Mouse (Mus musculus): ENCODE data around the gene Med13l.

Gene Med13l

GRCm38 (mm10) chr5:118594470-118595236, 34.2 kb downstream of the Med13l start:
- DNase-seq (ENCODE audit: low spot score in 2 of 2), result peak in 1 of 2 experiments; percentile 57

GRCm38 (mm10) chr5:118595901-118596300, 35.4 kb downstream of the Med13l start:
- no peak for DNase-seq (ENCODE audit: low spot score in 2 of 2)

- DNase-seq (ENCODE audit: low spot score in 2 of 2), result no peak
Observed at GRCm38 (mm10) chr5:118596452-118597092, 36.1 kb downstream of the Med13l start.

GRCm38 (mm10) chr5:118598601-118599000, 38.1 kb downstream of the Med13l start:
- no peak for DNase-seq (ENCODE audit: low spot score in 2 of 2)

GRCm38 (mm10) chr5:118601452-118601851, 41.0 kb downstream of the Med13l start:
- no peak for DNase-seq (ENCODE audit: low spot score in 2 of 2)

- DNase-seq (ENCODE audit: low spot score in 2 of 2), result no peak
Observed at GRCm38 (mm10) chr5:118602706-118603105, 42.2 kb downstream of the Med13l start.

- no peak for DNase-seq (ENCODE audit: low spot score in 2 of 2)
Observed at GRCm38 (mm10) chr5:118605424-118606067, 45.1 kb downstream of the Med13l start.

- DNase-seq (ENCODE audit: low spot score in 2 of 2), result peak in 1 of 2 experiments; percentile 36
Observed at GRCm38 (mm10) chr5:118606636-118607035, 46.2 kb downstream of the Med13l start.

GRCm38 (mm10) chr5:118607900-118608299, 47.4 kb downstream of the Med13l start:
- no peak for DNase-seq (ENCODE audit: low spot score in 2 of 2)

GRCm38 (mm10) chr5:118610468-118610867, 50.0 kb downstream of the Med13l start:
- DNase-seq (ENCODE audit: low spot score in 2 of 2), result no peak

GRCm38 (mm10) chr5:118612956-118613631, 52.6 kb downstream of the Med13l start:
- DNase-seq (ENCODE audit: low spot score in 2 of 2), result no peak

- DNase-seq (ENCODE audit: low spot score in 2 of 2), result no peak
Observed at GRCm38 (mm10) chr5:118613704-118614103, 53.2 kb downstream of the Med13l start.

- DNase-seq (ENCODE audit: low spot score in 2 of 2), result peak in 1 of 2 experiments; percentile 26
Observed at GRCm38 (mm10) chr5:118614116-118614515, 53.6 kb downstream of the Med13l start.

- DNase-seq (ENCODE audit: low spot score in 2 of 2), result no peak
Observed at GRCm38 (mm10) chr5:118614571-118614981, 54.1 kb downstream of the Med13l start.

GRCm38 (mm10) chr5:118618963-118619610, 58.6 kb downstream of the Med13l start:
- no peak for DNase-seq (ENCODE audit: low spot score in 2 of 2)

- no peak for DNase-seq (ENCODE audit: low spot score in 2 of 2)
Observed at GRCm38 (mm10) chr5:118619801-118620200, 59.3 kb downstream of the Med13l start.

- DNase-seq (ENCODE audit: low spot score in 2 of 2), result no peak
Observed at GRCm38 (mm10) chr5:118620330-118620910, 59.9 kb downstream of the Med13l start.

- no peak for DNase-seq (ENCODE audit: low spot score in 2 of 2)
Observed at GRCm38 (mm10) chr5:118621877-118622276, 61.4 kb downstream of the Med13l start.

- DNase-seq (ENCODE audit: low spot score in 2 of 2), result no peak
Observed at GRCm38 (mm10) chr5:118622346-118622745, 61.9 kb downstream of the Med13l start.

GRCm38 (mm10) chr5:118623797-118624196, 63.3 kb downstream of the Med13l start:
- DNase-seq (ENCODE audit: low spot score in 2 of 2), result no peak

GRCm38 (mm10) chr5:118627630-118628029, 67.2 kb downstream of the Med13l start:
- no peak for DNase-seq (ENCODE audit: low spot score in 2 of 2)
